Mouse (Mus musculus) heart, embryonic 10.5 days (tissue): Measurements from ENCODE around the gene Wap. TPM values are rescaled to one million over a fixed set of nuclear protein-coding genes. Genes with fewer than 3 reads are reported as not detected.

Experiments
- DNase-seq: peaks from one replicate; pipeline ENCODE4 v3.0.0-alpha.2; 2017; ENCODE audit warnings: low spot score
- H3K27ac ChIP-seq: fragments of 300-500 bp; sonication (generic); 2 replicates; pipeline ENCODE4 v1.5.1; 2016; ENCODE audit warnings: mild to moderate bottlenecking
- H3K27me3 ChIP-seq: fragments of 300-500 bp; sonication (generic); 2 replicates; pipeline ENCODE4 v1.6.1; 2016; ENCODE audit warnings: mild to moderate bottlenecking; ENCODE audit not compliant: poor library complexity, insufficient read depth, severe bottlenecking
- H3K36me3 ChIP-seq: fragments of 300-500 bp; sonication (generic); 2 replicates; pipeline ENCODE4 v1.6.1; 2016; ENCODE audit warnings: mild to moderate bottlenecking, moderate library complexity
- H3K4me1 ChIP-seq: fragments of 300-500 bp; sonication (generic); 2 replicates; pipeline ENCODE4 v1.6.1; 2016; ENCODE audit warnings: mild to moderate bottlenecking
- H3K4me3 ChIP-seq: fragments of 300-500 bp; sonication (generic); 2 replicates; pipeline ENCODE4 v1.5.1; 2016; ENCODE audit warnings: mild to moderate bottlenecking, moderate library complexity
- H3K9me3 ChIP-seq: fragments of 300-500 bp; sonication (generic); 2 replicates; pipeline ENCODE4 v1.6.1; 2016; ENCODE audit warnings: mild to moderate bottlenecking, moderate library complexity
- WGBS: fragments of 180-500 bp; shearing (Covaris S2); methylation state at CpG from one replicate; pipeline ENCODE4 v1.1.7; 2016; 5-methylcytosine and 5-hydroxymethylcytosine counted together
- polyA plus RNA-seq: library from polyadenylated mRNA; unstranded; fragments of >200 nt; fragmentation: Nextera tagmentation; extraction: Ambion mirVana; gene quantifications from 2 replicates; pipeline ENCODE4 v1.2.1, GENCODE M21; 2016

Gene Wap
- polyA plus RNA-seq, result not detected in 2 replicates

DNA sequence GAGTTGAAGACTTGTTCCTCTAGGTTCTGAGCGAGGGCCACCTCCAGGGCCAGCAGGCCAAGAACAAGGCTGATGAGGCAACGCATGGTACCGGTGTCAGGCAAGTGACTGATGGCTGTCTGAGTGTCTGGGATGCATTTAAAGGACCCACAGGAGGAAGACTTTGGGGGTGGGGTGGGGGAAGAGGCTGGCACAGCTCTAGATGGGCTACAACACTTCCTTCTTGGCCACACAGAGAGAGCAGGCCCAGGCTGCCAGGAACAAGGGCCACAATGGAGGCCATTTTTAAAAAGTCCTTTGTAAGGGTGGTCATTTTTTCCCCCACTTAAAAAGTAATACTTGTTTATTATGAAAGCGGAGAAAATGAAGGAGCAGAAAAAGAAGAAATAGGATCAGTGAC is at the start of gene Wap:
Gene Wap (minus strand): TSS at position 101 of the 400 bp plus-strand sequence.
- no peaks in the 10 kb centered on the region for H3K9me3 ChIP-seq
- H3K27me3 ChIP-seq, result 0 out of 2 replicates have a peak, but pooled peaks cover 5% of the 10 kb centered on the region
- 82% methylated on average over 4 of the region's 4 CpGs for WGBS
- H3K36me3 ChIP-seq, result no peaks in the 10 kb centered on the region
- H3K27ac ChIP-seq, result no peak within 1 kb of the TSS
- no peaks in the 10 kb centered on the region for H3K4me1 ChIP-seq
- no peak within 1 kb of the TSS for H3K4me3 ChIP-seq
- DNase-seq, result no peak

DNA sequence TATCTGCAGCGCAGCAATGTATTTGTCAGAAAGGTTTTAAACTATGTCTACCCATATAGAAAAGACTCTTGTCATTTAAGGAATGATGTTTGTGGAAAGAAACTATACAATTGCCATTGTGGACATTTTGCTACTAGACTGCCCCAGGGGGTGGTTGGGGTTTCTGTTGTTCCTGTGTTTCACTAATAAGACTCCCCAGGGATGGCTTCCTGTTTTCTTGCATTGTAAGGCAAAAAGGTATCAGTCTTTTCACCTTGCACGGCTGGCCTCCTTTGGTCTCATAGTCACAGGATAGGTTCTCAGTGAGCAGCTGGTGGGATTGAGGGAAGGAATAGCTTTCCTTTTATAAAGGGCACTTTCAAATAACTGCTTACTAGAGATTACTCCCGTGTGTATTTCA is 46.3 kb upstream of the Wap start:
- H3K4me3 ChIP-seq, result no peak overlapping the region
- H3K27ac ChIP-seq, result no peak overlapping the region
- H3K4me1 ChIP-seq, result 0 out of 2 replicates have a peak, but pooled peaks cover 3% of the 10 kb centered on the region
- H3K27me3 ChIP-seq, result no peaks in the 10 kb centered on the region
- 71% methylated on average over 3 of the region's 3 CpGs for WGBS
- no peaks in the 10 kb centered on the region for H3K9me3 ChIP-seq
- no peak for DNase-seq
- no peaks in the 10 kb centered on the region for H3K36me3 ChIP-seq

DNA sequence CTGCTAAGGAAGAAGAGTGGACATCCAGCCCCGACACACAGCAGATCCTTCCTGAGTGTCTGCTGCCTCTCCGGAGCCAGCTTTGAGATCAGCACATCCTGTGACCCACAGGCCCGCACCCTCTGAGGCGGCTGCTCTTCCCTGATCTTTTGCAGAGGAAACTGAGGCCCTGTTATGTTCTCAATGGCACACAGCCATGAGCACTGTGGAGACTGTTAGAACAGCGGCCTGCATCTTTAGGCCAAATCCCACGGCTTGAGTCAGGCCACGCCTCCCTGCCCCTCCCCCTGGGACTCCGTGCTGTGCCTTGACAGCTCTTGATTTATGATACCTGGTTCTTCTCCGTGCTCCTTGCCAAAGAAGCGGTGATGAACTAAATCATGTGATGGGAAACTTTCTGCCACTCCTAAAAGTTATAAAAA is 42.0 kb upstream of the Wap start:
- H3K4me1 ChIP-seq, result peaks cover 11% of the 10 kb centered on the region; the same call in 1 of the 2 replicates
- H3K9me3 ChIP-seq, result no peaks in the 10 kb centered on the region
- peak overlapping the region; percentile 34; the same call in 1 of the 2 replicates for H3K4me3 ChIP-seq
- no peaks in the 10 kb centered on the region for H3K36me3 ChIP-seq
- peak overlapping the region; percentile 54; the same call in 1 of the 2 replicates for H3K27ac ChIP-seq
- peaks cover 5% of the 10 kb centered on the region; the same call in 1 of the 2 replicates for H3K27me3 ChIP-seq
- no peak for DNase-seq
- 24% methylated on average over 10 of the region's 10 CpGs for WGBS

DNA sequence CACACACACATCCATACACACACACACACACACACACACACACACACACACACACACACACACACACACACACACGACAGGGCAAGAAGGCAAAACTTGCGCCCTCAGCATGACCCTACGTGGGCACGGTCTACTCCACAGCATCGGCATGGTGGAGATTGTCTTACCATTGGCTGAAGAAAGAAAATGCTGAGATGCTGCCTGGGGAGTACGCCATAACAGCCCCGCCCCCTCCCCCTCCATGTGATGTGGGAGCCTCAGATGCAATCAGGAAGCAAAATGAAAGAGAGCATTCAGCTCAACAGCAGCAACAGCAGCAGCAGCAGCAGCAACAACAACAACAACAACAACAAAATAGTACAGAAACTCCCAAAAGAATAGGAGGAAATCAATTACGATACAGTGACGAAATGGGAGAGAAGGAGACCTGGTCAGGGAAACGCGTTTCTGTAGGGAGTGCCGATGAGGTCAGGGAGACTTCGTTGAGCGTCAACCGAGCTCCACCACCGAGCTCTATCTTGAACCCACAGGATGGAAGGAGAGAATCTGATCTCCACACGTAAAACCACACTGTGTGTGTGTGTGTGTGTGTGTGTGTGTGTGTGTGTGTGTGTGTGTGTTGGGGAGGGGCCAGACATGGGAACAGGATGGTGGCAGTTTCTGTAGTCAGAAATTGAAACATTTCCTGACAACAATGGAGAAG is 41.4 kb upstream of the Wap start:
- DNase-seq, result no peak
- Histone ChIP-seq H3K4me1 (peaks cover 11% of the 10 kb centered on the region; the same call in 1 of the 2 replicates), H3K36me3 (no peaks in the 10 kb centered on the region), H3K27me3 (peaks cover 5% of the 10 kb centered on the region; the same call in 1 of the 2 replicates), H3K9me3 (no peaks in the 10 kb centered on the region), H3K27ac (peak overlapping the region; percentile 54; the same call in 1 of the 2 replicates), H3K4me3 (peak overlapping the region; percentile 34; the same call in 1 of the 2 replicates)
- 55% methylated on average over 17 of the region's 17 CpGs for WGBS

DNA sequence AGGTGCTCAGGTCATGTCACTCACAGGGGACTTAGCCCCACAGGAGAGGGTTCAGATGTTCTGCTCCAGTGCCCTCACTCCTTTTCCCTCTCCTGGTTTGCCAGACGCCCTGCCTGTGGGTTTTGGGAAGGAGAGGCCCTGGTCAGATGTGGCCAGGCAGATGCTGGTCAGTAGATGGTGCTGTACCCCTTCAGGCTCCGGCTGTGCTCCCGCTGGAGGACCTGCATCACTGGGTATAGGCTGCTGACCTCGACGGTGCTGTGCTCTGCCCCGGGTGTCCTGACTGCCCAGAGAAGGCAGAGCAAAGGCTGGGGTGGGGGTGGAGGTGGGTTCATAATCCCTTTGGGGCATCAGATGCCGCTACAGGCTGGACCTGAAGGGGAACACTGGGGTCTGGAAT is 39.1 kb upstream of the Wap start:
- Histone ChIP-seq H3K4me1 (peaks cover 11% of the 10 kb centered on the region; the same call in 1 of the 2 replicates), H3K9me3 (no peaks in the 10 kb centered on the region), H3K4me3 (no peak overlapping the region), H3K27ac (no peak overlapping the region), H3K36me3 (no peaks in the 10 kb centered on the region), H3K27me3 (peaks cover 5% of the 10 kb centered on the region; the same call in 1 of the 2 replicates)
- no peak for DNase-seq
- 28% methylated on average over 7 of the region's 7 CpGs for WGBS

DNA sequence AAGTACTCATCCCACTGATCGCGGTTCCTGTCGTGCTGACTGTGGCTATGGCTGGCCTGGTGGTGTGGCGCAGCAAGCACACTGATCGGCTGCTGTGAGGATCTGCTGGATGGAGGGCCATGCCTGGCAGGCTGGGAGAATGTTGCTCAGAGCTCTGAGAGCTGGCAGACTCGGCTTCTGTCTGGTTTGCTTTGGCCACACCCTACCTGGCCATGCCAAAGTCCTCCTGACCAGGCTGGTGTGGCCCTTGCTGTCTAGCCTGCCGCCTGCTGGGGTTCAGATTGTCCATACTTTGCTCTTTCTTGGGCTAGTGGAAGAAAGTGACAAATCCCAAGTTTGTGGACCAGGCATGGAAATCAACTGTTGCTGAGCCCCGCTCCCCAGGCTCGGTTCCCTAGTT is 38.2 kb upstream of the Wap start:
- Histone ChIP-seq H3K27me3 (peaks cover 5% of the 10 kb centered on the region; the same call in 1 of the 2 replicates), H3K36me3 (no peaks in the 10 kb centered on the region), H3K4me3 (no peak overlapping the region), H3K4me1 (peaks cover 11% of the 10 kb centered on the region; the same call in 1 of the 2 replicates), H3K9me3 (no peaks in the 10 kb centered on the region), H3K27ac (no peak overlapping the region)
- DNase-seq, result no peak
- 84% methylated on average over 9 of the region's 9 CpGs for WGBS

DNA sequence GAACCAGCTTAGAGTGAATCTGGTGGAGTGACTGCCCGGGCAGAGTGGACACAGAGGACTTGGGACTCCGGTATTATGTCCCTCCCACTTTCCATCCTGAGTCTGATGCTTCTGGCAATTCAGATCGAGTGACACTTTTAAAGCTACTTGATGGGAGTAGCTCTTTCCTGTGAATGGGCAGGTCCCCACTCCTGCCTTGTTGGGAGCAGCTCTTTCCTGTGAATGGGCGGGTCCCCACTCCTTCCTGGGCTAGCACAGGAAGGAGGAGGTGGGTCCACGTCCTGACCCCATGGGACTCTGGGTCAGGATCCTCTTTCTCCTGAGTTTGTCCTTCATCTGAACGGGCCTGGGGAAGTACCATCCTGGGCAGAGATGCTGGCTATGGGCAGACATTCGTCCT is 37.0 kb upstream of the Wap start:
- Histone ChIP-seq H3K36me3 (no peaks in the 10 kb centered on the region), H3K9me3 (no peaks in the 10 kb centered on the region), H3K4me1 (peaks cover 11% of the 10 kb centered on the region; the same call in 1 of the 2 replicates), H3K4me3 (no peak overlapping the region), H3K27me3 (peaks cover 5% of the 10 kb centered on the region; the same call in 1 of the 2 replicates), H3K27ac (no peak overlapping the region)
- 55% methylated on average over 7 of the region's 7 CpGs for WGBS
- DNase-seq, result no peak

DNA sequence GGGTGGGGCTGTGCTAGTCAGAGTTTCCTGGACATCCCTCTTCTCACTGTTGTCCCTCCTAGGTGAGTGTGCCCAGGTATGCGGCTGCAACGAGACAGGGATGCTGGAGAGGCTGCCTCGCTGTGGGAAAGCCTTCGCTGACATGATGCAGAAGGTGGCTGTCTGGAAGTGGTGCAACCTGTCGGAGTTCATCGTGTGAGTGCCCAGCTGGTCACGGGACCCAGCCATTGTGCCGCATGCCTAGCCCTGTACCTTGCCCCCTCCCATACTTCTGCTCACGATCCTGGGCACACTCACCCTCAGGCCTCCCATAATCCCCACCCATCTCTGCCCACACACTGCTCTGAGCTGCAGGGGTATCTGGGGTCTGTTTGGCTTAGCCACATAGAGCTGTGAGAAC is 36.3 kb upstream of the Wap start:
- no peak overlapping the region for H3K27ac ChIP-seq
- WGBS, result 83% methylated on average over 9 of the region's 9 CpGs
- peaks cover 7% of the 10 kb centered on the region; the same call in 1 of the 2 replicates for H3K4me1 ChIP-seq
- H3K9me3 ChIP-seq, result no peaks in the 10 kb centered on the region
- no peak for DNase-seq
- H3K4me3 ChIP-seq, result no peak overlapping the region
- no peaks in the 10 kb centered on the region for H3K36me3 ChIP-seq
- H3K27me3 ChIP-seq, result peaks cover 5% of the 10 kb centered on the region; the same call in 1 of the 2 replicates

DNA sequence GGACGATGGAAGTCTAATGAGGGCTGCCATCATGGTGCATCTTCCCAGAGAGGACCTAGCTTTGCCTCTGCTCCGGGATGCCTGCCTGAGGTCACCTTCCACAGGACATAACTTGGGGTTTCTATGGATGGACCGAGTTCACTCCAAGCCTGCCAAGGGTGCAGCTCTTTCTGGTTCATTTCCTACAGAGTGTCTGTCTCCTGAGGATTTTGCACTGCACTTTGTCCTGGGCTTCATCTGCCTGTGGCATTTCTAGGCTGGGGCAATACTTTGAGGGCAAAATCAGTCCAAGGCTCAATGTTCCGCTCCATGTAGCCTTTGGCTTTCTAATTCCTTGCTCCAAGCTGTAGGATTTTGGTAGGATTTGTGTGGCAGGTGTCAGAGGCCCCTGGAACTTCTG is 32.4 kb upstream of the Wap start:
- no peak for DNase-seq
- 85% methylated on average over 4 of the region's 4 CpGs for WGBS
- Histone ChIP-seq H3K27ac (no peak overlapping the region), H3K27me3 (no peaks in the 10 kb centered on the region), H3K9me3 (no peaks in the 10 kb centered on the region), H3K4me3 (no peak overlapping the region), H3K4me1 (no peaks in the 10 kb centered on the region), H3K36me3 (no peaks in the 10 kb centered on the region)

DNA sequence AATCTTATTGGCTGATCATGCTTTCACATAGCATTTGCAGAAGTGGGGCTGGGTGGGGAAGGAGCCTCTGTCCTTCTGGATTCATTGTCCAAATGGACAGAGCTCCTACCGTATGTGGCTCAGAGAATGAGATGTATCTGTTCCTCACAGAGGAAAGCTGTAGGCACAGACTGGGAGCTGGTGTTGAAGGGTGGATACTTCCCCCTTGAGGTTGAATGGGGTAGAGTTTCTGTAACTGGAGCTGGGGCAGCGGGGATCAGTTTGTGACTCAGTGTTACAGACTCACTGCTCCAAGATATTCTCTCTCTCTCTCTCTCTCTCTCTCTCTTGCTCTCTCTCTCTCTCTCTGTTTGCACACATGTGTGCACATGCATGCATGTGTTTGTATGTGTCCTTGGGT is 31.6 kb upstream of the Wap start:
- 38% methylated on average over 2 of the region's 2 CpGs for WGBS
- Histone ChIP-seq H3K27ac (no peak overlapping the region), H3K36me3 (no peaks in the 10 kb centered on the region), H3K27me3 (no peaks in the 10 kb centered on the region), H3K9me3 (no peaks in the 10 kb centered on the region), H3K4me1 (no peaks in the 10 kb centered on the region), H3K4me3 (no peak overlapping the region)
- no peak for DNase-seq

DNA sequence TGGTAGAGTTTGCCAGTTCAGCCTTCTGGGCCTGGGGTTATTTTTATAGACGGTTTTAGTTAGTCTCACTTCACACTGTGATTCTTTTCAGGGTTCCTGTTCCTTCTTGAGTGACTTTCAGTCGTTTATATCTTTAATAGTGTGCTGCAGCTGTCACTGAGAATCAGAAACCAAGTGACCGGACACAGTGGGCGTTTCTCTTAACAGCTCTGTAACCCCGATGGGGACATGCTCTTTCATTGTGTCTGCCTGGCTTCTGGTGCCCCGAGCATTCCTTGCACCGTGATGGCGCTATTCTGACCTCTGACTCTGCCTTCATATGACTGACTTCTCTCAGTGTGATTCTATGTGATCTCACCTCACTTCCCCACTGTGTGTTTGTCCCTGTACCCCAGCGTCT is 30.6 kb upstream of the Wap start:
- no peaks in the 10 kb centered on the region for H3K4me1 ChIP-seq
- H3K27ac ChIP-seq, result no peak overlapping the region
- no peaks in the 10 kb centered on the region for H3K27me3 ChIP-seq
- no peaks in the 10 kb centered on the region for H3K9me3 ChIP-seq
- no peaks in the 10 kb centered on the region for H3K36me3 ChIP-seq
- no peak overlapping the region for H3K4me3 ChIP-seq
- no peak for DNase-seq
- WGBS, result 68% methylated on average over 9 of the region's 9 CpGs

DNA sequence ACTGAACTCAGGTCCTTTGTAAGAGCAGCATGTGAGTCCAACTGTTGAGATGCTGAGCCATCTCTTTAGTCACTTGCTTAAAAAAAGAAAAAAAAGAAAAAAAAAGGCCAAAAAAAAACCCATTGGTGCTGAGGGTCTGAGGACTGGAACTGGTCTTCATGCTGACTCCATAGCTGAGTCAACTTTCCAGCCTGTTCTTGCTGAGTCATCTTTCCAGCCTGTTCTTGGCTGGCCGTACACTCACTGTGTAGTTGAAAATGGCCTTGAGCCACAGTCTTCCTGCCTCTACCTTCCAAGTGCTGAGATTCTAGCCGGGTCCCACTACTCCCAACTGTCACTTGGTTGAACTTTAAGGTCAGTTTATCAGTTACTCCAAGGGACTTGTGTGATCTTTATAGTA is 28.2 kb upstream of the Wap start:
- no peak overlapping the region for H3K4me3 ChIP-seq
- WGBS, result 85% methylated on average over 2 of the region's 2 CpGs
- H3K4me1 ChIP-seq, result no peaks in the 10 kb centered on the region
- no peaks in the 10 kb centered on the region for H3K36me3 ChIP-seq
- H3K9me3 ChIP-seq, result no peaks in the 10 kb centered on the region
- no peak overlapping the region for H3K27ac ChIP-seq
- no peak for DNase-seq
- H3K27me3 ChIP-seq, result no peaks in the 10 kb centered on the region

DNA sequence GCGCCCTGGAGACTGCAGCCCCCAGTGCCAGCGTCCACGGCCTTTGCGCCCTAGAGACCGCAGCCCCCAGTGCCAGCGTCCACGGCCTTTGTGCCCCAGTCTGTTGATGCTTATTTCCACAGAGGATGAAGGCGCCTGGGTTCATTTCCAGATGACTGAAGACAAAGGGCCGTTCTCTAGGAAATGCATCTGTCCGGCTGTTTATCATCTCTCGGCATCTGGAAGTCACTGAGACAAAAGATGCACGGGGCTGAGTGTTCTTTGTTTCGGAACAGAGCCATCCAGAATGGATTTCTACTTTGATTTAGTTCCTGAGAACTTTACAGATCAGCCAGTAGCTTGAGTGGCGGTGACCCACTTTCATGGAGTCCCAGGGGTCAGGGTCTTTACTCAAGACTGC is 22.8 kb upstream of the Wap start:
- H3K27ac ChIP-seq, result no peak overlapping the region
- no peak for DNase-seq
- H3K4me3 ChIP-seq, result no peak overlapping the region
- H3K4me1 ChIP-seq, result peaks cover 14% of the 10 kb centered on the region; the same call in 1 of the 2 replicates
- WGBS, result 79% methylated on average over 14 of the region's 14 CpGs
- peaks cover 25% of the 10 kb centered on the region; the same call in 1 of the 2 replicates for H3K27me3 ChIP-seq
- H3K9me3 ChIP-seq, result no peaks in the 10 kb centered on the region
- no peaks in the 10 kb centered on the region for H3K36me3 ChIP-seq
